Mouse (Mus musculus) MEL (cell line): ENCODE measurements around the gene Grwd1. TPM values are rescaled to one million over a fixed set of nuclear protein-coding genes. Genes with fewer than 3 reads are reported as not detected.

ENCODE experiments used
- DNase-seq: peaks from one replicate; pipeline ENCODE4 v3.0.0; 2011; ENCODE audit warnings: low read depth, low spot score
- H3K27ac ChIP-seq: 2 replicates; pipeline ENCODE4 v1.5.1; 2012; ENCODE audit warnings: low read depth, mild to moderate bottlenecking, control low read depth, low read length, moderate library complexity; ENCODE audit not compliant: control insufficient read depth
- H3K27me3 ChIP-seq, 2 experiments: fragments of 150-350 bp in 1 of 2; sonication (generic) in 1 of 2; 2 replicates each; pipeline ENCODE4 v1.6.1; 2012; ENCODE audit warnings: low read length in 2 of 2, mild to moderate bottlenecking in 2 of 2, improper control_type of control experiment in 1 of 2, moderate library complexity in 1 of 2; ENCODE audit not compliant: insufficient read depth in 2 of 2, control insufficient read depth in 1 of 2
- H3K36me3 ChIP-seq, 2 experiments: 2 replicates each; pipeline ENCODE4 v1.6.1; 2012 to 2014; ENCODE audit warnings: low read length in 2 of 2, improper control_type of control experiment in 1 of 2, inconsistent platforms in 1 of 2, mild to moderate bottlenecking in 1 of 2; ENCODE audit not compliant: insufficient read depth in 2 of 2, control insufficient read depth in 1 of 2
- H3K4me1 ChIP-seq, 2 experiments: fragments of 150-350 bp in 1 of 2; sonication (generic) in 1 of 2; 2 replicates each; pipeline ENCODE4 v1.6.1; 2012; ENCODE audit warnings: low read length in 2 of 2, improper control_type of control experiment in 1 of 2, mild to moderate bottlenecking in 1 of 2; ENCODE audit not compliant: insufficient read depth in 2 of 2, control insufficient read depth in 1 of 2
- H3K4me3 ChIP-seq, 2 experiments: fragments of 150-350 bp in 1 of 2; sonication (generic) in 1 of 2; 2 replicates each; pipeline ENCODE4 v1.5.1; 2012; ENCODE audit warnings: low read depth in 2 of 2, low read length in 2 of 2, mild to moderate bottlenecking in 2 of 2, moderate library complexity in 2 of 2, control low read depth in 1 of 2, improper control_type of control experiment in 1 of 2; ENCODE audit not compliant: control insufficient read depth in 1 of 2, insufficient read depth in 1 of 2
- H3K79me2 ChIP-seq: 2 replicates; pipeline ENCODE4 v1.6.1; 2012; ENCODE audit warnings: mild to moderate bottlenecking, low read length, moderate library complexity; ENCODE audit not compliant: control insufficient read depth, poor library complexity, insufficient read depth
- H3K9ac ChIP-seq: 2 replicates; pipeline ENCODE4 v1.6.1; 2012; ENCODE audit warnings: low read depth, mild to moderate bottlenecking, control low read depth, low read length, moderate library complexity; ENCODE audit not compliant: control insufficient read depth, poor library complexity, severe bottlenecking
- H3K9me3 ChIP-seq: fragments of 150-350 bp; sonication (generic); replicated peaks from 2 replicates; pipeline ENCODE4 v1.6.1; 2012; ENCODE audit warnings: mild to moderate bottlenecking, low read length, improper control_type of control experiment, moderate library complexity; ENCODE audit not compliant: insufficient read depth
- ELF1 ChIP-seq: IDR thresholded peaks from 2 replicates; pipeline ENCODE4 v1.6.1; 2014; ENCODE audit warnings: low read depth, mild to moderate bottlenecking, inconsistent platforms, low read length, improper control_type of control experiment, moderate library complexity
- JUND ChIP-seq: IDR thresholded peaks from 2 replicates; pipeline ENCODE4 v1.6.1; 2011; ENCODE audit warnings: low read depth, mild to moderate bottlenecking, improper control_type of control experiment, low read length
- KAT2A ChIP-seq: conservative IDR thresholded peaks from 2 replicates; pipeline ENCODE4 v1.6.1; 2012; ENCODE audit warnings: low read depth, low read length, improper control_type of control experiment, inconsistent platforms
- MAX ChIP-seq: IDR thresholded peaks from 2 replicates; pipeline ENCODE4 v1.6.1; 2011; ENCODE audit warnings: low read length, improper control_type of control experiment
- MAZ ChIP-seq: IDR thresholded peaks from 2 replicates; pipeline ENCODE4 v1.6.1; 2012; ENCODE audit warnings: low read depth, mild to moderate bottlenecking, inconsistent platforms, low read length, improper control_type of control experiment
- MEF2A ChIP-seq: IDR thresholded peaks from 2 replicates; pipeline ENCODE4 v1.6.1; 2014; ENCODE audit warnings: low read depth, mild to moderate bottlenecking, inconsistent platforms, low read length, improper control_type of control experiment; ENCODE audit not compliant: poor library complexity, insufficient replicate concordance, severe bottlenecking; ENCODE audit errors: extremely low read depth
- MYC ChIP-seq: IDR thresholded peaks from 2 replicates; pipeline ENCODE4 v1.6.1; 2011; ENCODE audit warnings: low read depth, mild to moderate bottlenecking, low read length, improper control_type of control experiment, moderate library complexity
- POLR2A ChIP-seq, 2 experiments: IDR thresholded peaks; 2 replicates each; pipeline ENCODE4 v1.6.1; 2011 to 2012; ENCODE audit warnings: low read length in 2 of 2, mild to moderate bottlenecking in 2 of 2, control low read depth in 1 of 2, improper control_type of control experiment in 1 of 2, low read depth in 1 of 2, moderate library complexity in 1 of 2; ENCODE audit not compliant: control insufficient read depth in 1 of 2, insufficient read depth in 1 of 2, poor library complexity in 1 of 2
- POLR2AphosphoS5 ChIP-seq: IDR thresholded peaks from 2 replicates; pipeline ENCODE4 v1.6.1; 2012; ENCODE audit warnings: low read depth, borderline replicate concordance, mild to moderate bottlenecking, inconsistent platforms, low read length, moderate library complexity, mixed read lengths
- RCOR1 ChIP-seq: IDR thresholded peaks from 2 replicates; pipeline ENCODE4 v1.6.1; 2012; ENCODE audit warnings: low read depth, mild to moderate bottlenecking, inconsistent platforms, low read length, improper control_type of control experiment
- SIN3A ChIP-seq: IDR thresholded peaks from 2 replicates; pipeline ENCODE4 v1.6.1; 2012; ENCODE audit warnings: low read length, improper control_type of control experiment, inconsistent platforms
- SMC3 ChIP-seq: IDR thresholded peaks from 2 replicates; pipeline ENCODE4 v1.6.1; 2011; ENCODE audit warnings: low read depth, low read length, improper control_type of control experiment
- TBP ChIP-seq: IDR thresholded peaks from 2 replicates; pipeline ENCODE4 v1.8.0; 2011; ENCODE audit warnings: low read depth, low read length, improper control_type of control experiment
- UBTF ChIP-seq: IDR thresholded peaks from 2 replicates; pipeline ENCODE4 v1.6.1; 2012; ENCODE audit warnings: low read depth, mild to moderate bottlenecking, inconsistent platforms, low read length, improper control_type of control experiment, moderate library complexity, borderline replicate concordance; ENCODE audit not compliant: insufficient read depth
- ZKSCAN1 ChIP-seq: IDR thresholded peaks from 2 replicates; pipeline ENCODE4 v1.6.1; 2012; ENCODE audit warnings: low read depth, mild to moderate bottlenecking, inconsistent platforms, low read length, improper control_type of control experiment, moderate library complexity
- ZMIZ1 ChIP-seq: IDR thresholded peaks from 2 replicates; pipeline ENCODE4 v1.6.1; 2012; ENCODE audit warnings: low read depth, mild to moderate bottlenecking, inconsistent platforms, low read length, improper control_type of control experiment, moderate library complexity
- ZNF384 ChIP-seq: IDR thresholded peaks from 2 replicates; pipeline ENCODE4 v1.6.1; 2012; ENCODE audit warnings: low read depth, mild to moderate bottlenecking, inconsistent platforms, low read length, improper control_type of control experiment
- polyA plus RNA-seq, 2 experiments: library from polyadenylated mRNA; stranded (reverse) in 1 of 2; unstranded in 1 of 2; fragments of >175 nt in 1 of 2; fragments of >200 nt in 1 of 2; gene quantifications; 2 replicates each; pipeline versions ENCODE4 v1.2.1 to v1.2.4; 2012; ENCODE audit warnings: low replicate concordance in 2 of 2, low read depth in 1 of 2; ENCODE audit not compliant: insufficient read length in 2 of 2, insufficient read depth in 1 of 2, missing spikeins in 1 of 2
- total RNA-seq: library from RNA; depleted of rRNA; stranded (reverse); fragments of 300-350 nt; gene quantifications from 2 replicates; pipeline ENCODE4 v1.2.3, GENCODE M21; 2012

The Grwd1 gene
- total and polyA plus RNA-seq, 3 experiments: 82.2 to 173 (median 108) TPM

- no peaks in the 10 kb centered on the region for H3K36me3 ChIP-seq
- no peak overlapping the region for H3K9ac ChIP-seq
- H3K9me3 ChIP-seq: no peaks in the 10 kb centered on the region
- H3K4me3 ChIP-seq: no peak overlapping the region
- H3K27ac ChIP-seq: no peak overlapping the region
- no peaks in the 10 kb centered on the region for H3K79me2 ChIP-seq
- no peak for DNase-seq
- no peak for TF ChIP-seq UBTF
- TF ChIP-seq KAT2A: no peak
- no peak for TF ChIP-seq SIN3A
- no peak for TF ChIP-seq TBP
- no peak for TF ChIP-seq ZKSCAN1
- TF ChIP-seq POLR2A (IDR thresholded peaks at IDR 0.05; ENCODE audit: control insufficient read depth in 1 of 2, insufficient read depth in 1 of 2, low read depth in 1 of 2, low read length in 2 of 2, poor library complexity in 1 of 2): no peak
- no peak for TF ChIP-seq MEF2A
- TF ChIP-seq JUND: no peak
- no peak for TF ChIP-seq POLR2AphosphoS5
- no peak for TF ChIP-seq MAX
- no peak for TF ChIP-seq ZNF384
- TF ChIP-seq ELF1: no peak
- TF ChIP-seq RCOR1: no peak
- H3K27me3 ChIP-seq: no peaks in the 10 kb centered on the region
- 0 out of 4 replicates have a peak, but pooled peaks cover 0 to under 1% of the 10 kb centered on the region in 2 experiments for H3K4me1 ChIP-seq
Observed at GRCm38 (mm10) chr7:45859008-45859407, 28.3 kb upstream of the Grwd1 start.

- no peaks in the 10 kb centered on the region for H3K4me1 ChIP-seq
- no peaks in the 10 kb centered on the region for H3K79me2 ChIP-seq
- no peak for DNase-seq
- no peak overlapping the region for H3K9ac ChIP-seq
- H3K4me3 ChIP-seq: no peak overlapping the region
- no peaks in the 10 kb centered on the region for H3K9me3 ChIP-seq
- no peak overlapping the region for H3K27ac ChIP-seq
- no peaks in the 10 kb centered on the region for H3K27me3 ChIP-seq
- H3K36me3 ChIP-seq: no peaks in the 10 kb centered on the region
- TF ChIP-seq MAZ: no peak
- TF ChIP-seq SIN3A: no peak
- no peak for TF ChIP-seq ZMIZ1
- TF ChIP-seq ZNF384: no peak
- TF ChIP-seq MYC: no peak
- no peak for TF ChIP-seq POLR2A (IDR thresholded peaks at IDR 0.05; ENCODE audit: control insufficient read depth in 1 of 2, insufficient read depth in 1 of 2, low read depth in 1 of 2, low read length in 2 of 2, poor library complexity in 1 of 2)
- TF ChIP-seq SMC3: no peak
- TF ChIP-seq, all 39 proteins: peak for 0
Observed at GRCm38 (mm10) chr7:45856950-45857901, 26.5 kb upstream of the Grwd1 start.
